Mouse (Mus musculus) retina, postnatal 1 day (tissue): ENCODE measurements around the gene Ugt1a2.
"Not testable (repeated sequence)": the region's sequence is repeated elsewhere in the genome, so short reads cannot be mapped to it uniquely, and the experiment has no call there.

Experiments used
- DNase-seq: peaks from one replicate; pipeline ENCODE4 v3.0.0-alpha.2; 2012

Ugt1a2 gene

GRCm38 (mm10) chr1:88218051-88218450, 17.6 kb downstream of the Ugt1a2 start:
- DNase-seq, result peak; percentile 6

DNA sequence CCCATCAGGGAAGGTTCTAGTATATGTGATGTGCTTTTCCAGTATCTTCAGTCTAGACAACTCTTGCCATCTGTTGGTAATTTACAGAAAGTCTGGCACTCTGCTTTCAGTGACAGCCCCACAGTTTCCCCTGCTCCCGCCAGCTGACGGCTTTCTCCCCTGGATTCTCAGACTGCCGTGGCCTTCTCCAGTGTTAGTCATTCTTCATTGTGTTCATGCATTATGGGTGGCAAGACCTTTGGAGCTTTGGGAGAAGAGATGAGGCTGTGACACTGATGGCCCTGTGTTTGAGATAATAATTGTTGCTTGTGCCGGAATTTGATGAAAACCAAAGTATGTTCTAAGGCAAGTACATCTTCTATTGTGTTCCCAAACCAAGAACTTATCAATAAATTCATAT, 18.2 kb downstream of the Ugt1a2 start:
- no peak for DNase-seq

DNA sequence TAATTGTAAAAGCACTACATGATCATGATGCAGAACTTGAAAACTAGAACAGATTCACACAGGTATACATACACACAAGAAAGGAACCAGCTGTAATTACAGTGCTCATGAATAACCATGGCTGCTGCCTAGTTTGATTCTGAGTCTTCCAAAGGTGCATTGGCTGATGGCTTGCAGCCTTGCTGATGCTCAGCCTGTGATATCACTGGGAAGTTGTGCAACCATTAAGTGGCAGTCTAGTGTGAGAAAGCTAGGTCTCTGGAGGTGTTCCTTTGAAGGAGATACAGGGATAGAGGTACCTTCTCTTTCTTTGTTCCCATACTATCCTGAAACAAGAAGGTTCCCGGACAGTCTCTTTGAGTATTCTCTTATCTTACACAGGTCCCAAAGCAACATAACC, 18.7 kb downstream of the Ugt1a2 start:
- DNase-seq, result no peak

DNA sequence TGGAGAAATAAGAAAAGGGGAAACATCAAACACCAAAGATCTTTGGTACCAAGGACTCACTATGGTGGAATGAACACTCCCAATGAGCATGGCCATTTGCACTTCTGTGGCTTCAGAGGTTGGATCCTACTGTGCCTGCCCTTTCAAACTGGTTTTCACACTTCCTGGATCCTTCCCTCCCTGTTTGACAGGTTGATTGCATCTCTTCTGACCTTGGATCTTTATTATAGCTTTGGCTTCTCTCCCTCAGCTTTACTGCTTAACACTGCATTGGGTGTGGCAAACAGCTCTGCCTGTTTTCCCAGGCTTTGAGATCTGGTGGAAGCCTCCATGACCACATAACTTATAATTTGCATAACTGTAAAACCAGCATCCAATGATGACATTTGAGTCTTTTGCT, 19.9 kb downstream of the Ugt1a2 start:
- no peak for DNase-seq

GRCm38 (mm10) chr1:88222216-88222615, 21.8 kb downstream of the Ugt1a2 start:
- DNase-seq, result no peak

DNA sequence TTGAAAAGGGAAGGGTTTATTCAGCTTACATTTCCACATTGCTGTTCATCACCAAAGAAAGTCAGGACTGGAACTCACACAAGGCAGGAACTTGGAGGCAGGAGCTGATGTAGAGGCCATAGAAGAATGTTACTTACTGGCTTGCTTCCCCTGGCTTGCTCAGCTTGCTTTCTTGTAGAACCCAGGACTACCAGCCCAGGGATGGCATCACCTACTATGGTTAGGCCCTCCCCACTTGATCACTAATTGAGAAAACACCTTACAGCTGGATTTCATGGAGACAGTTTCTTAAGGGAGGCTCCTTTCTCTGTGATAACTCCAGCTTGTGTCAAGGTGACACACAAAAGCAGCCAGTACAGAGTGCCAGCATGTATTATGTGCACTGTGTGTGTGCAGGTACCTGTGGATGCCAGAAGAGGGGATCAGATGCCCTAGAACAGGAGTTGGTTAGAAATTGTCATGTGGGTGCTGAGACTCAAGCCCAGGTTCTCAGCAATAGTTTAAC, 22.7 kb downstream of the Ugt1a2 start:
- DNase-seq, result not testable (repeated sequence)

DNA sequence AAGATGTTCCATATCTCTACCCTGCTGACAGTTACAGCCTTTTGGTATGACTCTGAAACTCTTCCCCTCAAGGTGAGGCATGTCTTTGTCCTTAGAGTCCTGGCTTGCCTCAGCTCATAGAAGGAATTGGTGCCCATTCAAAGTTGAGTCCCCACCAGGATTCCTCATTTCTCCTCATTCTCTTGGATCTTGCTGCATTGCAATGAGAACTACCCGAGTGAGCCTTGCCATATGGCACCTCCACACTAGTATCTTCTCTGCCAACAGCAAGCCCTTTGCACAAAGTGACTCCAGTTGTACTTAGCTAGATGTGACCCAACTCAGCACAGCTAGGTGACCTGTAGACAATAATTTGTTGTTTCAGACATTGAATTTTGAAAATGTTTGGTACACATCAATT, 23.2 kb downstream of the Ugt1a2 start:
- DNase-seq, result no peak

DNA sequence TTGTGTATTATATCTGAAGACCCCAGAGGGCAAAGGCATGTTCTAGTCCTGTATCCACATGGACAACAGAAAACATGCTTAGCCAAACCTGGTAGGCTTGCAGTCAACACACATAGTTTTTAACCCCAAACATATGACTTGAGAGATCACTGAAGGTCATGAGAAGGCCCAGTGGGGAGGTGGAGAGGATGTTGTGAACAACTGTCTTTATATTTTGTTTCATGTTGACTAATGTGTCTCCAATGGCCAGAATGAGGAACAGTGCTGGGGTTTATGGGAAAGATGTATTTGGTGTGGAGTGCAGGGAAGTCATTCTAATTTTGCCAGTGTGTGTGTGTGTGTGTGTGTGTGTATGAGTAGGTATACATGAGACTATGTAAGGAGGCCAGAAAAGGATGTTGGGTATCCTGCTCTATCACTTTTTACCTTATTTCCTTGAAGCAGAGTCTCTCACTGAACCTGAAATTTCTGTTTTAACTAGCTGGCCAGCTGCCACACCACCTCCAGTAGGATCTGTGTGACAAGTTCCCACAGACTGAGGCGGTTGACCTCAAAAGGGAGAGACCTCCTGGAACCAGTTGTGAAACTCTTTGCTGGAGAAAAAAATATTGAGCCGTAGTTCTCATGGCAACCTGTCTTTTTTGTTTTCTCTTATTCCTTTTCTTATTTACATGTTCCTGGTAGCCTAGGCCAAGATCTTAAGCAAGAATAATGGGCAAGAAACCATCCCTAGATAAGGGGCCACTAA, 23.8 kb downstream of the Ugt1a2 start:
- no peak for DNase-seq

GRCm38 (mm10) chr1:88225301-88225700, 24.9 kb downstream of the Ugt1a2 start:
- DNase-seq, result not testable (repeated sequence)

- DNase-seq, result no peak
Observed at GRCm38 (mm10) chr1:88225741-88226140, 25.3 kb downstream of the Ugt1a2 start.

GRCm38 (mm10) chr1:88226670-88227379, 26.4 kb downstream of the Ugt1a2 start, which contains the start of gene Mroh2a:
TSS of gene Mroh2a (plus strand) at chr1:88226986.
- DNase-seq, result no peak

DNA sequence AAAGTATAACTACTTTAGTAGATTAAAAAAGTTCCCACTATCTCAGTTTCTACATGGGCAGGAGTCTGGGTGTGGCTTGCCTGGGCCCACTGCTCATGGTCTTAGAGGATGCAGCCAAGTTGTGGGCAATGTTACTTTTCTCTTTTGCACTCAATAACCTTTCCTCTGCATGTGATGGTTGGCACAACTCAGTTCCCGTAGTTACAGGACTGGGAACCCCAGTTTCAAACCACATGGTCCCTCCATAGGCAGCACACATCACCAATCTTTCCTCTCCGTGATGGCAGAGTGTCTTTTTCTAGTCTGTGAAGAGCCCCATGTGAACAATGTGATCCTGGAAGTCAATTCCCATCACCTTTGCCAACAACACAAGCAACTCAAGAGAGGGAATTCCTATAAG, 27.1 kb downstream of the Ugt1a2 start:
- DNase-seq, result no peak

- DNase-seq, result no peak
Observed at GRCm38 (mm10) chr1:88228121-88228520, 27.7 kb downstream of the Ugt1a2 start.

DNA sequence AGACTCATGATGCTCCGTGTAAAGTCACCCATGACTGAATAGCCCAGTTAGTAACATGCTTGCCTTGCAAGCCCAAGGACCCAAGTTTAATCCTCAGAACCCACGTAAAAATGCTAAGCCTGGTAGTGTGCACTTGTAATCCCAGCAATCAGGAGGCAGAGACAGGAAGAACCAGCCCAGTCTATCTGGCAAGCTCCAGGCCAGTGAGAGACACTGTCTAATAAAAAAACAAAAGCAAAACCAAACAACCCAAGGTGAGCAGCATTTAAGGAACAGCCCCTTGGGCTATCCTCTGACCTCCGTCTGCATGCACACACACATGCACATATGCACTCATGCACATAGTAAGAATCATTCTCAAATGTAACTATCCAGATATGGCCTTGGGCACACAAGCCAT, 29.2 kb downstream of the Ugt1a2 start:
- DNase-seq, result no peak

GRCm38 (mm10) chr1:88229986-88230385, 29.6 kb downstream of the Ugt1a2 start:
- no peak for DNase-seq

GRCm38 (mm10) chr1:88230421-88230820, 30.0 kb downstream of the Ugt1a2 start:
- DNase-seq, result no peak

GRCm38 (mm10) chr1:88230981-88231802, 30.8 kb downstream of the Ugt1a2 start:
- no peak for DNase-seq

DNA sequence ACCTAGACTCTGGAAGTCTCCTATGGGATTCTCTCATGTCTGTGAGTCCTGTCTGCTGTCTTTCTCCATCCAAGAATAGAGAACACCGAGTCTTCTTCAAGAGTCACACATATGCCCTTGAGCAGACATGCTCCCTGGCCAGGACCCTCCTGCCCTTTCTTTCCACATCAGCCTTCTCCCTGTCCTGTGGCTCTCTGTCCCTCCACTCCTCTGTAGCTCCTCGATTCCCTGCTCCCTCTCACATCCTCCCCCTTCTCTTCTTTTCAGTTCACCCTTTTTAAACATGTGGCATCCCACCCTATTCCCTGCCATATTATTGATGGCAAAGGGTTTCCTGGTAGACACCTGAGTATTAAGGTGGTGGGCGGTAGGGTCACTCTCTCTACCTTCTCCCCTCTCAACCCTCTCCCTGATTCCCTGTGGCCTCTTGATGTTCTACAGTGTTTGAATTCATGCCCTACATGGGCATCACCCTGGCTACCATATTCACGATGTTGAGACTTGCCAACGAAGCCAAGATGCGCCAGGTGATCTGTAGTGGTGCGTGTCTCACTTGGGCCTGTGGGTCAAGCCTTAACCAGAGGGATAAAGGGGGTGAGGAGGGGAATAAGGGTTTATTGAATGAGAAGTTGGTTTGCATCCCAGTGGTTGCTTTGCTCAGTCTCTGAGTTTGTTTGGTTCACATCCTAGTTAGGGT, 31.6 kb downstream of the Ugt1a2 start:
- DNase-seq, result no peak

GRCm38 (mm10) chr1:88232664-88233380, 32.4 kb downstream of the Ugt1a2 start:
- no peak for DNase-seq

- DNase-seq, result no peak
Observed at GRCm38 (mm10) chr1:88233421-88234247, 33.2 kb downstream of the Ugt1a2 start.

GRCm38 (mm10) chr1:88234248-88234610, 33.8 kb downstream of the Ugt1a2 start:
- no peak for DNase-seq
